Mouse (Mus musculus): ENCODE data around the gene Medag. TPM values are rescaled to one million over a fixed set of nuclear protein-coding genes. Genes with fewer than 3 reads are reported as not detected.

Gene Medag
- polyA plus RNA-seq, 1 experiment from 2014 or later = 0.16 TPM

GRCm38 (mm10) chr5:149372018-149372417, 39.5 kb upstream of the Medag start:
- ATAC-seq (ENCODE audit: insufficient read depth, low FRiP score, low TSS enrichment) (no peak), DNase-seq (ENCODE audit: low spot score) (no peak)
- H3K4me2 ChIP-seq (ENCODE audit: low read depth) = no peak overlapping the region
- no peak overlapping the region for H3K9ac ChIP-seq (ENCODE audit: low read length)
- H3K4me1 ChIP-seq (ENCODE audit: control insufficient read depth, insufficient read depth, low read length) = peaks cover 15% of the 10 kb centered on the region
- no peak overlapping the region for H3K27ac ChIP-seq (ENCODE audit: low read depth, low read length)
- H3K9me3 ChIP-seq (ENCODE audit: control insufficient read depth, low read length) = no peaks in the 10 kb centered on the region
- WGBS = 83% methylated on average over 8 of the region's 8 CpGs
- H3K4me3 ChIP-seq (ENCODE audit: low read depth, low read length) = no peak overlapping the region
- H3K36me3 ChIP-seq (ENCODE audit: control insufficient read depth, insufficient read depth, low read length) = no peaks in the 10 kb centered on the region
- no peaks in the 10 kb centered on the region for H3K27me3 ChIP-seq (ENCODE audit: control insufficient read depth, insufficient read depth, low read length)

GRCm38 (mm10) chr5:149373224-149373623, 38.3 kb upstream of the Medag start:
- H3K4me3 ChIP-seq (ENCODE audit: low read depth, low read length) = no peak overlapping the region
- no peak for DNase-seq (ENCODE audit: low spot score)
- H3K4me2 ChIP-seq (ENCODE audit: low read depth) = no peak overlapping the region
- H3K4me1 ChIP-seq (ENCODE audit: control insufficient read depth, insufficient read depth, low read length) = peaks cover 22% of the 10 kb centered on the region
- no peaks in the 10 kb centered on the region for H3K27me3 ChIP-seq (ENCODE audit: control insufficient read depth, insufficient read depth, low read length)
- no peak overlapping the region for H3K9ac ChIP-seq (ENCODE audit: low read length)
- H3K27ac ChIP-seq (ENCODE audit: low read depth, low read length) = no peak overlapping the region
- 35% methylated on average over 9 of the region's 9 CpGs for WGBS
- no peak for ATAC-seq (ENCODE audit: insufficient read depth, low FRiP score, low TSS enrichment)
- H3K36me3 ChIP-seq (ENCODE audit: control insufficient read depth, insufficient read depth, low read length) = no peaks in the 10 kb centered on the region
- no peaks in the 10 kb centered on the region for H3K9me3 ChIP-seq (ENCODE audit: control insufficient read depth, low read length)

GRCm38 (mm10) chr5:149374026-149374425, 37.5 kb upstream of the Medag start:
- Histone ChIP-seq H3K4me2 (ENCODE audit: low read depth) (no peak overlapping the region), H3K36me3 (ENCODE audit: control insufficient read depth, insufficient read depth, low read length) (no peaks in the 10 kb centered on the region), H3K4me1 (ENCODE audit: control insufficient read depth, insufficient read depth, low read length) (peaks cover 27% of the 10 kb centered on the region), H3K27ac (ENCODE audit: low read depth, low read length) (no peak overlapping the region), H3K27me3 (ENCODE audit: control insufficient read depth, insufficient read depth, low read length) (no peaks in the 10 kb centered on the region), H3K9me3 (ENCODE audit: control insufficient read depth, low read length) (no peaks in the 10 kb centered on the region), H3K9ac (ENCODE audit: low read length) (no peak overlapping the region), H3K4me3 (ENCODE audit: low read depth, low read length) (no peak overlapping the region)
- ATAC-seq (ENCODE audit: insufficient read depth, low FRiP score, low TSS enrichment) (no peak), DNase-seq (ENCODE audit: low spot score) (no peak)
- 85% methylated on average over 7 of the region's 7 CpGs for WGBS

- H3K27me3 ChIP-seq (ENCODE audit: control insufficient read depth, insufficient read depth, low read length) = no peaks in the 10 kb centered on the region
- H3K4me3 ChIP-seq (ENCODE audit: low read depth, low read length) = no peak overlapping the region
- no peak overlapping the region for H3K9ac ChIP-seq (ENCODE audit: low read length)
- no peaks in the 10 kb centered on the region for H3K9me3 ChIP-seq (ENCODE audit: control insufficient read depth, low read length)
- no peaks in the 10 kb centered on the region for H3K36me3 ChIP-seq (ENCODE audit: control insufficient read depth, insufficient read depth, low read length)
- H3K4me1 ChIP-seq (ENCODE audit: control insufficient read depth, insufficient read depth, low read length) = peaks cover 34% of the 10 kb centered on the region
- no peak for ATAC-seq (ENCODE audit: insufficient read depth, low FRiP score, low TSS enrichment)
- WGBS = 38% methylated on average over 14 of the region's 14 CpGs
- no peak overlapping the region for H3K27ac ChIP-seq (ENCODE audit: low read depth, low read length)
- DNase-seq (ENCODE audit: low spot score) = no peak
- H3K4me2 ChIP-seq (ENCODE audit: low read depth) = peak overlapping the region; percentile 12; the same call in 1 of the 2 replicates
Observed at GRCm38 (mm10) chr5:149375074-149375888, 36.3 kb upstream of the Medag start.

GRCm38 (mm10) chr5:149375889-149376212, 35.7 kb upstream of the Medag start:
- under 1% methylated on average over 8 of the region's 8 CpGs for WGBS
- Histone ChIP-seq H3K27ac (ENCODE audit: low read depth, low read length) (no peak overlapping the region), H3K4me3 (ENCODE audit: low read depth, low read length) (no peak overlapping the region), H3K9me3 (ENCODE audit: control insufficient read depth, low read length) (no peaks in the 10 kb centered on the region), H3K9ac (ENCODE audit: low read length) (no peak overlapping the region), H3K27me3 (ENCODE audit: control insufficient read depth, insufficient read depth, low read length) (no peaks in the 10 kb centered on the region), H3K4me2 (ENCODE audit: low read depth) (peak overlapping the region; percentile 12; the same call in 1 of the 2 replicates), H3K36me3 (ENCODE audit: control insufficient read depth, insufficient read depth, low read length) (no peaks in the 10 kb centered on the region), H3K4me1 (ENCODE audit: control insufficient read depth, insufficient read depth, low read length) (peaks cover 38% of the 10 kb centered on the region)
- DNase-seq (ENCODE audit: low spot score) (peak; percentile 89), ATAC-seq (ENCODE audit: insufficient read depth, low FRiP score, low TSS enrichment) (peak; percentile 64)

- Histone ChIP-seq H3K9ac (ENCODE audit: low read length) (no peak overlapping the region), H3K4me1 (ENCODE audit: control insufficient read depth, insufficient read depth, low read length) (peaks cover 38% of the 10 kb centered on the region), H3K27me3 (ENCODE audit: control insufficient read depth, insufficient read depth, low read length) (no peaks in the 10 kb centered on the region), H3K4me2 (ENCODE audit: low read depth) (no peak overlapping the region), H3K4me3 (ENCODE audit: low read depth, low read length) (no peak overlapping the region), H3K36me3 (ENCODE audit: control insufficient read depth, insufficient read depth, low read length) (no peaks in the 10 kb centered on the region), H3K27ac (ENCODE audit: low read depth, low read length) (no peak overlapping the region), H3K9me3 (ENCODE audit: control insufficient read depth, low read length) (no peaks in the 10 kb centered on the region)
- 81% methylated on average over 7 of the region's 7 CpGs for WGBS
- ATAC-seq (ENCODE audit: insufficient read depth, low FRiP score, low TSS enrichment) (no peak), DNase-seq (ENCODE audit: low spot score) (no peak)
Observed at GRCm38 (mm10) chr5:149376367-149376766, 35.2 kb upstream of the Medag start.

- ATAC-seq (ENCODE audit: insufficient read depth, low FRiP score, low TSS enrichment) = no peak
- H3K27me3 ChIP-seq (ENCODE audit: control insufficient read depth, insufficient read depth, low read length) = no peaks in the 10 kb centered on the region
- H3K9ac ChIP-seq (ENCODE audit: low read length) = no peak overlapping the region
- 33% methylated on average over 6 of the region's 6 CpGs for WGBS
- H3K4me2 ChIP-seq (ENCODE audit: low read depth) = no peak overlapping the region
- H3K4me3 ChIP-seq (ENCODE audit: low read depth, low read length) = no peak overlapping the region
- no peaks in the 10 kb centered on the region for H3K36me3 ChIP-seq (ENCODE audit: control insufficient read depth, insufficient read depth, low read length)
- H3K4me1 ChIP-seq (ENCODE audit: control insufficient read depth, insufficient read depth, low read length) = peaks cover 38% of the 10 kb centered on the region
- no peak for DNase-seq (ENCODE audit: low spot score)
- no peak overlapping the region for H3K27ac ChIP-seq (ENCODE audit: low read depth, low read length)
- no peaks in the 10 kb centered on the region for H3K9me3 ChIP-seq (ENCODE audit: control insufficient read depth, low read length)
Observed at GRCm38 (mm10) chr5:149377253-149377652, 34.3 kb upstream of the Medag start.

- Histone ChIP-seq H3K9me3 (ENCODE audit: control insufficient read depth, low read length) (no peaks in the 10 kb centered on the region), H3K9ac (ENCODE audit: low read length) (no peak overlapping the region), H3K4me3 (ENCODE audit: low read depth, low read length) (no peak overlapping the region), H3K27me3 (ENCODE audit: control insufficient read depth, insufficient read depth, low read length) (no peaks in the 10 kb centered on the region), H3K36me3 (ENCODE audit: control insufficient read depth, insufficient read depth, low read length) (no peaks in the 10 kb centered on the region), H3K4me1 (ENCODE audit: control insufficient read depth, insufficient read depth, low read length) (peaks cover 35% of the 10 kb centered on the region), H3K27ac (ENCODE audit: low read depth, low read length) (no peak overlapping the region; the same call in 1 of the 2 replicates), H3K4me2 (ENCODE audit: low read depth) (no peak overlapping the region)
- no peak for ATAC-seq (ENCODE audit: insufficient read depth, low FRiP score, low TSS enrichment)
- 57% methylated on average over 7 of the region's 7 CpGs for WGBS
- DNase-seq (ENCODE audit: low spot score) = no peak
Observed at GRCm38 (mm10) chr5:149378566-149378965, 33.0 kb upstream of the Medag start.

GRCm38 (mm10) chr5:149379131-149379784, 32.3 kb upstream of the Medag start:
- no peak overlapping the region for H3K4me3 ChIP-seq (ENCODE audit: low read depth, low read length)
- H3K36me3 ChIP-seq (ENCODE audit: control insufficient read depth, insufficient read depth, low read length) = no peaks in the 10 kb centered on the region
- no peaks in the 10 kb centered on the region for H3K9me3 ChIP-seq (ENCODE audit: control insufficient read depth, low read length)
- DNase-seq (ENCODE audit: low spot score) = no peak
- H3K4me1 ChIP-seq (ENCODE audit: control insufficient read depth, insufficient read depth, low read length) = peaks cover 35% of the 10 kb centered on the region
- no peak overlapping the region for H3K4me2 ChIP-seq (ENCODE audit: low read depth)
- H3K27me3 ChIP-seq (ENCODE audit: control insufficient read depth, insufficient read depth, low read length) = no peaks in the 10 kb centered on the region
- no peak for ATAC-seq (ENCODE audit: insufficient read depth, low FRiP score, low TSS enrichment)
- H3K27ac ChIP-seq (ENCODE audit: low read depth, low read length) = peak overlapping the region; percentile 72; the same call in 1 of the 2 replicates
- H3K9ac ChIP-seq (ENCODE audit: low read length) = no peak overlapping the region
- WGBS = 83% methylated on average over 16 of the region's 16 CpGs

All from neural tube, embryonic 11.5 days (tissue).